Mouse (Mus musculus) olfactory bulb, adult 2 months (tissue): ENCODE measurements around the gene Lrrc1. TPM values are rescaled to one million over a fixed set of nuclear protein-coding genes. Genes with fewer than 3 reads are reported as not detected.

ENCODE experiments used
- H3K27ac ChIP-seq: fragments of 200-500 bp; 2 replicates; pipeline ENCODE4 v1.5.1; 2012; ENCODE audit warnings: low read depth, low read length; ENCODE audit not compliant: insufficient read depth
- H3K4me1 ChIP-seq: fragments of 200-500 bp; 2 replicates; pipeline ENCODE4 v1.6.1; 2012; ENCODE audit warnings: low read length; ENCODE audit not compliant: control insufficient read depth, insufficient read depth
- H3K4me3 ChIP-seq: fragments of 200-500 bp; 2 replicates; pipeline ENCODE4 v1.5.1; 2012; ENCODE audit warnings: mild to moderate bottlenecking, low read depth, low read length, moderate library complexity; ENCODE audit not compliant: insufficient read depth
- CTCF ChIP-seq: fragments of 200-500 bp; IDR thresholded peaks from 2 replicates; pipeline ENCODE4 v1.5.1; 2012; ENCODE audit warnings: low read depth, mild to moderate bottlenecking, low read length, moderate library complexity; ENCODE audit not compliant: insufficient read depth
- POLR2A ChIP-seq: fragments of 200-500 bp; IDR thresholded peaks from 2 replicates; pipeline ENCODE4 v1.6.1; 2012; ENCODE audit warnings: mild to moderate bottlenecking, low read depth, low read length, moderate library complexity; ENCODE audit not compliant: insufficient read depth
- WGBS: fragments of 180-500 bp; shearing (Covaris S2); methylation state at CpG from one replicate; pipeline ENCODE4 v1.1.7; 2018; 5-methylcytosine and 5-hydroxymethylcytosine counted together
- polyA plus RNA-seq: library from polyadenylated mRNA; stranded (reverse); fragments of >200 nt; gene quantifications from 2 replicates; pipeline ENCODE4 v1.2.4, GENCODE M21; 2012; ENCODE audit warnings: low replicate concordance; ENCODE audit not compliant: missing spikeins, insufficient read depth, insufficient read length

Lrrc1 gene
- polyA plus RNA-seq, 1 experiment, result not detected

DNA sequence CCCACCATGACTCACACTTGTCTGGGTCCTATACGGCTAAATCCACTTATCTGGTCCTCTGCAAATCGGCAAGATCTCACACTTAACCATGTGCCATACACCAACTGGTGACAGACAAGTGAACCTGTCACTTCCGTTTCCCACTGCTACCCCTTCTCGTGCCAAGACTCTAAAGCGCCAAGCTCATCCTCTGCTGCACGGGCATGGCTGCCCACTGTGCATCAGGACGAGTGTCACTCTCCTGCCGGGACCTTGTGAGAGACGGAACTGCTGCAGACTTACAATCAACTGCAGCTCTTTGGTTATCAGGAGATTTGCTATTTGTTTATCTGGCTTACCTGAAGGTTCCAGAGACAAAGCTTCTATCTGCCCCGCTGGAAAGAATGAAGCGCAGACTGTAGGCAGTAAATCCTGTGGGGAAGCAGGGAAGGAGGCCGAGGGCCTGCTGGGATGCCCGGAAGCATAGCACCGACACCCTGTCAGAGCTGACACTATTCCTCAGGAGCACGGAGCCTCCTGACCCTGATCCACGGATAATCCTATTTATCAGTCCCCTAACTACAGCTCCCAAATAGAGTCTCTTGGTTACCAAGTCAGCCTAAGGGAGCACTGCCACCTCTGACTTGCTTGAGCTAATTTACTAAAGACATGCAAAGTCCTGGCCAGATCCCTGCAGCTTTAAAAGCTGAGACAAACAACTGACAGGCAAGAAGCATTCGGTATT lies 9.5 kb downstream of the Lrrc1 start:
- H3K4me1 ChIP-seq, result peaks cover 12% of the 10 kb centered on the region

DNA sequence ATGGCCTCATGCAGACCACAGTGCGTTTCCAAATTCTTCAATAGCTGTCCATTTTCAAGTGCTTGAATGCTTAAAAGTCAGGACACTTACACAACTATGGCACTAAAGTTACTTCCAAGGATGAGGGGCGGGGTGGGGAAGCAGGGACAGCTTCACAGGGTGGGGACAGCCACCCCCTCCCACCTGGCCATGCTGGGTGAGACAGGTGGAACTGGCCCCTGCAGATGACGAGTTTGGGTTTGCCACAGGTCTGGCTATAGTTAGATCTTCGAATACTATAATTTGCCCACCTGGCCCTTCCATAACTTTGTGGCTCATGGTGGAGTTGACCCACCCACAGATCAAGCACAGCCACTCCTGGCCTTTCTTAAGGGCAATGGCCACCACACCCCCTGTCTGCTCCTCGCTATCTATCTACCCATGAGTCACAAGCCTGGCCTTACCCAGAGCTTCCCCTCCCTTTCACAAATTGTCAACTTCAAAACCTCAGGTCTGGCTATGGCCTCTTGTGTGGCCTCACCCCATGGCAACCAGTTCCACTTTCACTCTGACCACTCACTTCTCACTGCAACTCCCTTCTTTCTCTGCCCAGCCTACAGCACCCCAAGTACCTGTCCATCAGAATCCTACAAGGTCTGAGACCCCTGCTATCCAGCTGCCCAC lies 16.2 kb downstream of the Lrrc1 start:
- Histone ChIP-seq H3K4me1 (peaks cover 8% of the 10 kb centered on the region; the same call in 1 of the 2 replicates), H3K27ac (no peak overlapping the region), H3K4me3 (no peak overlapping the region)
- TF ChIP-seq CTCF (no peak), POLR2A (no peak)
- 94% methylated on average over 5 of the region's 5 CpGs for WGBS

More for the DNA sequence above, 9.5 kb downstream of the Lrrc1 start:
- Histone ChIP-seq H3K4me3 (no peak overlapping the region; the same call in 1 of the 2 replicates), H3K27ac (peak overlapping the region; percentile 1; the same call in 1 of the 2 replicates)
- no peak for TF ChIP-seq CTCF
- no peak for TF ChIP-seq POLR2A
- WGBS, result 52% methylated on average over 17 of the region's 17 CpGs

GRCm38 (mm10) chr9:77527170-77527569 lies 17.5 kb downstream of the Lrrc1 start:
- TF ChIP-seq POLR2A (no peak), CTCF (no peak)
- H3K4me1 ChIP-seq, result peaks cover 5% of the 10 kb centered on the region; the same call in 1 of the 2 replicates
- no peak overlapping the region for H3K27ac ChIP-seq
- no peak overlapping the region for H3K4me3 ChIP-seq
- 85% methylated on average over 6 of the region's 6 CpGs for WGBS

DNA sequence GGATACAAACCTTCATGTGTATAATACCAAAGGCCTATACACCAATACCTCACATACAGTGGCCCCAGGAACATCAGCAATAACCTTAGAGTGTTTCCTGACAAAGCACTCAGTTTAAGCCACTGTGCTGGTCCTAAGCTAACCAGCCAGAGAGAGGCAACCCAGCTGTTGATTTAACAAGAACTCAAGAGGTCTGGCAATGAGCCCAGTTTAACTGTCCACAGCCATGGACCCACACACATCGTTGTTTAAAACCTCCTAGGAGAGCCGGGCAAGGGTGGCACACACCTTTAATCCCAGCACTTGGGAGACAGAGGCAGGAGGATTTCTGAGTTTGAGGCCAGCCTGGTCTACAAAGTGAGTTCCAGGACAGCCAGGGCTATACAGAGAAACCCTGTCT lies 18.0 kb downstream of the Lrrc1 start:
- Histone ChIP-seq H3K4me3 (no peak overlapping the region), H3K4me1 (peaks cover 5% of the 10 kb centered on the region; the same call in 1 of the 2 replicates), H3K27ac (no peak overlapping the region)
- WGBS, result 46% methylated on average over 2 of the region's 2 CpGs
- TF ChIP-seq POLR2A (no peak), CTCF (no peak)

- Histone ChIP-seq H3K4me1 (peaks cover 5% of the 10 kb centered on the region; the same call in 1 of the 2 replicates), H3K27ac (no peak overlapping the region), H3K4me3 (no peak overlapping the region)
- 67% methylated on average over 16 of the region's 16 CpGs for WGBS
- no peak for TF ChIP-seq CTCF
- TF ChIP-seq POLR2A, result no peak
These were observed 18.9 kb downstream of the Lrrc1 start for GRCm38 (mm10) chr9:77525595-77526295.

GRCm38 (mm10) chr9:77523793-77524192 lies 20.9 kb downstream of the Lrrc1 start:
- 95% methylated on average over 4 of the region's 4 CpGs for WGBS
- Histone ChIP-seq H3K4me3 (no peak overlapping the region), H3K4me1 (peaks cover 6% of the 10 kb centered on the region; the same call in 1 of the 2 replicates), H3K27ac (no peak overlapping the region)
- TF ChIP-seq POLR2A (no peak), CTCF (no peak)

DNA sequence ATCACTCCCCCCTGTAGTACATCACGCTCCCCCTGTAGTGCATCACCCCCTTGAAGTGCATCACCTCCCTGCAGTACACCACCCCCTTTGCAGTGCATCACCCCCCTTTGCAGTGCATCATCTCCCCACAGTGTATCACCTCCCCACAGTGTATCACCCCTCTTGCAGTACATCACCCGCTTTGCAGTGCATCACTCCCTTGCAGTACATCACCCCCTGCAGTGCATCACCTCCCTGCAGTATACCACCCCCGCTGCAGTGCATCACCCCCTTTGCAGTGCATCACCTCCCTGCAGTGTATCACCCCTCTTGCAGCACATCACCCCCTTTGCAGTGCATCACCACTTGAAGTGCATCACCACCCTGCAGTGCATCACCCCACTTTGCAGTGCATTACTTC lies 22.2 kb downstream of the Lrrc1 start:
- Histone ChIP-seq H3K4me1 (peaks cover 4% of the 10 kb centered on the region; the same call in 1 of the 2 replicates), H3K27ac (no peak overlapping the region), H3K4me3 (no peak overlapping the region)
- no peak for TF ChIP-seq CTCF
- TF ChIP-seq POLR2A, result no peak
- WGBS, result 96% methylated on average over 3 of the region's 3 CpGs

DNA sequence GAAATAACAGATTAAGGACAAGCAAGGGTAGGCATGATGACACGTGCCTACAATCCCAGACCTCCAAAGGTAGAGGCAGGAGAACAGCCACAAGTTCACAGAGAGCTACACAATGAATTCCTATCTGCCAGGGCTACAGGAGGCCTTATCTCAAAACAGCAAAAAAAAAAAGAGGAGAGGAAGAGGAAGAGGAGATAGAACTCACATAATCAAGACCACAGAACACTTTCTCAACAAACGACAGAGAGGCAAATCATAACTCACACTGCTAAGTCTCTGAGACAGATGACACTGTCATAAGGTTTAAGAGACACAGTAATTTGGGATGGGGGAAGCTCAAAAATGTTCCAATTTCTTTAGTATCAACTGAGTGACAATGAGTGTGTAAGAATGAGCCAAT lies 25.5 kb downstream of the Lrrc1 start:
- 92% methylated on average over 2 of the region's 2 CpGs for WGBS
- TF ChIP-seq POLR2A (no peak), CTCF (no peak)
- H3K4me1 ChIP-seq, result peaks cover 4% of the 10 kb centered on the region; the same call in 1 of the 2 replicates
- no peak overlapping the region for H3K4me3 ChIP-seq
- no peak overlapping the region for H3K27ac ChIP-seq

DNA sequence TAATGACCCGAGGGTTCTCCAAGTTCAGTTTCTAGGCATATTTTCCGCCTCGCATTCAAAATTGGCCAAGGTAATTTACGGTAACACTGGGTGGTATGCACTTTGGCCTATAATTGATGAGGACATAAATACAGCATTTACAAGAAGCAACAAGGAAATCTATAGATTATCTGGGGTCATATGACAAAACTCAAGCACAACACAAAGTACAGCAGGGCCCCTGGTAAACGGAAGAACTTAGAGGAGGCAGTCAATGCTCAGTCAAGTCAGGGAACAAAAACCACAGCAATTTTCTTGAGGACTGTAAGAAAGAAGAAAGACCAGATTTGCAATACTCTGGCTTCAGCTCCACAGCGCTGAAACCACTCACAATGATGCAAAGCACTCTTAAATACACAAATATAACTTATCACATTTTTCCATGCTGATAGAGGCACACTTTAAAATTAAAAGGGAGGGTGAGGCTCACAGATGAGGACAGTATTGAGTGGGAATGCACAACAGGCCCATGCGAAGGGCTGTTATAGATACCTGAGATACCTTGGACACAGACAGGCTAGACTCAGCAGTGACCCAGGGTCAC lies 27.8 kb downstream of the Lrrc1 start:
- 92% methylated on average over 7 of the region's 7 CpGs for WGBS
- Histone ChIP-seq H3K4me3 (no peak overlapping the region), H3K4me1 (peaks cover 4% of the 10 kb centered on the region; the same call in 1 of the 2 replicates), H3K27ac (no peak overlapping the region)
- no peak for TF ChIP-seq CTCF
- no peak for TF ChIP-seq POLR2A
